Mouse (Mus musculus) olfactory bulb, adult 2 months (tissue): ENCODE measurements around the gene Wdr35. TPM values are rescaled to one million over a fixed set of nuclear protein-coding genes. Genes with fewer than 3 reads are reported as not detected.
"Not testable (repeated sequence)": the region's sequence is repeated elsewhere in the genome, so short reads cannot be mapped to it uniquely, and the experiment has no call there.

ENCODE experiments used
- H3K27ac ChIP-seq: fragments of 200-500 bp; 2 replicates; pipeline ENCODE4 v1.5.1; 2012; ENCODE audit warnings: low read depth, low read length; ENCODE audit not compliant: insufficient read depth
- H3K4me1 ChIP-seq: fragments of 200-500 bp; 2 replicates; pipeline ENCODE4 v1.6.1; 2012; ENCODE audit warnings: low read length; ENCODE audit not compliant: control insufficient read depth, insufficient read depth
- H3K4me3 ChIP-seq: fragments of 200-500 bp; 2 replicates; pipeline ENCODE4 v1.5.1; 2012; ENCODE audit warnings: mild to moderate bottlenecking, low read depth, low read length, moderate library complexity; ENCODE audit not compliant: insufficient read depth
- CTCF ChIP-seq: fragments of 200-500 bp; IDR thresholded peaks from 2 replicates; pipeline ENCODE4 v1.5.1; 2012; ENCODE audit warnings: low read depth, mild to moderate bottlenecking, low read length, moderate library complexity; ENCODE audit not compliant: insufficient read depth
- POLR2A ChIP-seq: fragments of 200-500 bp; IDR thresholded peaks from 2 replicates; pipeline ENCODE4 v1.6.1; 2012; ENCODE audit warnings: mild to moderate bottlenecking, low read depth, low read length, moderate library complexity; ENCODE audit not compliant: insufficient read depth
- WGBS: fragments of 180-500 bp; shearing (Covaris S2); methylation state at CpG from one replicate; pipeline ENCODE4 v1.1.7; 2018; 5-methylcytosine and 5-hydroxymethylcytosine counted together
- polyA plus RNA-seq: library from polyadenylated mRNA; stranded (reverse); fragments of >200 nt; gene quantifications from 2 replicates; pipeline ENCODE4 v1.2.4, GENCODE M21; 2012; ENCODE audit warnings: low replicate concordance; ENCODE audit not compliant: missing spikeins, insufficient read depth, insufficient read length

Gene Wdr35
- polyA plus RNA-seq: not detected in 2 replicates

- Histone ChIP-seq H3K27ac (peak within 1 kb of the TSS; percentile 12; the same call in 1 of the 2 replicates), H3K4me1 (no peaks in the 10 kb centered on the region), H3K4me3 (peak within 1 kb of the TSS; percentile 72)
- under 1% methylated on average over 45 of the region's 45 CpGs for WGBS
- TF ChIP-seq CTCF: no peak
- peak; percentile 84 for TF ChIP-seq POLR2A
These were observed at the start of gene Wdr35 for GRCm38 (mm10) chr12:8973820-8974465. Gene Wdr35, plus strand, starts transcription at chr12:8973892.

GRCm38 (mm10) chr12:8927652-8928051 lies 46.0 kb upstream of the Wdr35 start:
- Histone ChIP-seq H3K4me1 (peaks cover 2% of the 10 kb centered on the region; the same call in 1 of the 2 replicates), H3K27ac (no peak overlapping the region), H3K4me3 (no peak overlapping the region)
- 84% methylated on average over 3 of the region's 3 CpGs for WGBS
- TF ChIP-seq CTCF: no peak
- TF ChIP-seq POLR2A: no peak

GRCm38 (mm10) chr12:8928766-8929165 lies 44.9 kb upstream of the Wdr35 start:
- 68% methylated on average over 4 of the region's 4 CpGs for WGBS
- Histone ChIP-seq H3K27ac (no peak overlapping the region), H3K4me1 (peaks cover 2% of the 10 kb centered on the region; the same call in 1 of the 2 replicates), H3K4me3 (no peak overlapping the region)
- TF ChIP-seq POLR2A (no peak), CTCF (no peak)

- no peak overlapping the region for H3K4me3 ChIP-seq
- no peaks in the 10 kb centered on the region for H3K4me1 ChIP-seq
- 81% methylated on average over 4 of the region's 4 CpGs for WGBS
- no peak overlapping the region for H3K27ac ChIP-seq
- TF ChIP-seq POLR2A (no peak), CTCF (no peak)
These were observed 42.6 kb upstream of the Wdr35 start for GRCm38 (mm10) chr12:8931083-8931482.

- 81% methylated on average over 5 of the region's 5 CpGs for WGBS
- no peaks in the 10 kb centered on the region for H3K4me1 ChIP-seq
- no peak for TF ChIP-seq CTCF
- TF ChIP-seq POLR2A: no peak
- no peak overlapping the region for H3K27ac ChIP-seq
- no peak overlapping the region for H3K4me3 ChIP-seq
These were observed 38.3 kb upstream of the Wdr35 start for GRCm38 (mm10) chr12:8935349-8935748.

GRCm38 (mm10) chr12:8936210-8936609 lies 37.5 kb upstream of the Wdr35 start:
- H3K27ac ChIP-seq, H3K4me1 ChIP-seq, H3K4me3 ChIP-seq: not testable (repeated sequence)
- 76% methylated on average over 4 of the region's 4 CpGs for WGBS

- TF ChIP-seq POLR2A: no peak
- no peak for TF ChIP-seq CTCF
- H3K4me1 ChIP-seq: no peaks in the 10 kb centered on the region
- no peak overlapping the region for H3K4me3 ChIP-seq
- H3K27ac ChIP-seq: no peak overlapping the region
- 92% methylated on average over 4 of the region's 4 CpGs for whole genome bisulfite sequencing
These were observed 34.2 kb upstream of the Wdr35 start for GRCm38 (mm10) chr12:8939490-8939889.

GRCm38 (mm10) chr12:8940011-8941005 lies 33.4 kb upstream of the Wdr35 start:
- H3K27ac ChIP-seq: no peak overlapping the region

GRCm38 (mm10) chr12:8941131-8941615 lies 32.5 kb upstream of the Wdr35 start:
- WGBS: 80% methylated on average over 4 of the region's 4 CpGs
- Histone ChIP-seq H3K4me1 (no peaks in the 10 kb centered on the region), H3K4me3 (no peak overlapping the region), H3K27ac (no peak overlapping the region)
- TF ChIP-seq CTCF (no peak), POLR2A (no peak)

More at GRCm38 (mm10) chr12:8940011-8941005, 33.4 kb upstream of the Wdr35 start:
- TF ChIP-seq CTCF (no peak), POLR2A (no peak)
- H3K4me3 ChIP-seq: no peak overlapping the region
- WGBS: 75% methylated on average over 12 of the region's 12 CpGs
- H3K4me1 ChIP-seq: no peaks in the 10 kb centered on the region
